Mouse (Mus musculus) embryo, embryonic 11 days (tissue): ENCODE results near the gene Bmp15.

Experiments
- DNase-seq: peaks from one replicate; pipeline ENCODE4 v3.0.0-alpha.2; 2015

Gene Bmp15

DNA sequence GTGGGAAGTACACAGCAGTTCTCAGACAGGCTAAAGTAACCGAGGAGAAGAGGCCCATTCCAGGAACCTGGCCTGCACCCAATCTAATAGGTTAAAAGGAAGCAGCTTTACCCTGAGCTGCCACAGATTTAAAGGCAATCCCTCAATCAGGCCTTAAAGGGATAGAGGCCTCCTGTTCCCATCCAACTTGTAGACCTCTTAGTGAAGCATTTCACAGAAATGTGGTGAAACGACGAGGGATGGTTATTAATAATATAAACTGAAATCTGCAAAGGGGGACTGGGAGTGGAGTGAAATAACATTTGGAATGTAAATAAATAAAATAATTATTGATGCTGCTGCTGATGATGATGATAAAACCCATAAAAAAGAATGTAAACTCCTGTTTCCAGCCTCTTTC lies at the start of gene Bmp15:
Bmp15 (minus strand) TSS at position 101 of the 400 bp plus-strand sequence.
- DNase-seq = no peak

DNA sequence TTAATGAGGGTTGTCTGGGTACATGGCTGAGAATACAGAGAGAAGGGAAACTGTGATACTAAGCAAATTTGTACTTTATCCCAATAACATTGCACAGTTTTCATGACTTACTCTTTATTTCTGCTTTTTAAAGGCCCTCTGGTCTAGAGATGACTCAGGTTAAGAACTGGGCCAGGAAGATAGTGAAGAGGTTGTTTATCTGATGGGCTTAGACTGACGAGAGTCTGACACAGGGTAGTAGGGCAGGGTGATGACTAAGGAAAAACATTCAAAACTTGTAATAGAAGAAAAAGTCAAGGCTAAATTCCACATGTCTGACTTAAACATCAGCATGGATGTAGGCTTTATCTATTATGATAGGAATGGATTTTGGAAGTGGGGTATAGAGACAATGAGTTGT lies 48.3 kb upstream of the Bmp15 start:
- no peak for DNase-seq

DNA sequence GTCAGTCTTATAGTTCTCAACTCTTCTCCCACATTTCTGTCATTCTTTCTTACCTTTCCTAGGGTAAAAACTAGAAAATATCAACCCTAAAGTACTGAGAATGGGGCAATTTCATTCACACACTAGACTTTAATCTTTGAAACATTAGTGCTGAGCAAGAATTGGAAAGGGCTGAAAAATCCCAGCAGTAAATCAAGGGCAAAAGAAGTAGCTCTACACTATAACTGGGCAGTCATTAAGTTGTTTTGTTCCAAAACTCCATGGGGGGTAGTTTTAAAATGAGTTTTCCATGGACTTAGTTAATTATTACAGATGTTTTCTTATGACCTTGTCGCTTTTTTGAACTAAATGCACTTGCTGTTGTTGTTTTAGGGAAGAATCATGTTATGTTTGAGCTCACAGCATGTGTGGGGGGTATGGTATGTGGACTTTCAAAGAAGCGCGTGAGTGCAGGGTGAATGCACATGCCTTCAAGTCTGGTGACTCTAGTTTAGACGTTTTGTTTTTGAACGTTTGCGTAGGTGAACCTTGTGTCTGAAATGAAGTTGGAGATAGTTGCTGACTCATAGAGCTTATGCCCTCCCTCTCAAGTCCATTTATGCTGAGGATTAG lies 37.1 kb upstream of the Bmp15 start:
- no peak for DNase-seq

DNA sequence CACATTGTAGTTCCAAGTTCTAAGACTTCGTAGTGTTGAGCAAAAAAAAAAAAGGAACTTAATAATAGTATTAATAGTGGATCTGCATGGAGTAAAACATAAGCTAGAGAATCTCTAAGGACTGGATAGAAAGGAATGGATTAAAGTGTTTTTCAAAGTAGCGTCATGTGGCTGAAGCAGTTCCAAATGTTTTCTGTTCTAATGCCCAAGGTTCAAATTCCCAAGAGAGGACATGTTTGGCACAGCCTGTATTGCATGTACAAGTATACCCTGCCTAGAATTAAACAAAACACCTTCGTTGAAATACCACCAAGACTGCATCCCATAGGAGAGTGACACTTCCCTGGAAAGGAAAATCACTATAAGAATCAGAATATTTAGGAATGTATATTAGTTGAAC lies 36.4 kb upstream of the Bmp15 start:
- no peak for DNase-seq

DNA sequence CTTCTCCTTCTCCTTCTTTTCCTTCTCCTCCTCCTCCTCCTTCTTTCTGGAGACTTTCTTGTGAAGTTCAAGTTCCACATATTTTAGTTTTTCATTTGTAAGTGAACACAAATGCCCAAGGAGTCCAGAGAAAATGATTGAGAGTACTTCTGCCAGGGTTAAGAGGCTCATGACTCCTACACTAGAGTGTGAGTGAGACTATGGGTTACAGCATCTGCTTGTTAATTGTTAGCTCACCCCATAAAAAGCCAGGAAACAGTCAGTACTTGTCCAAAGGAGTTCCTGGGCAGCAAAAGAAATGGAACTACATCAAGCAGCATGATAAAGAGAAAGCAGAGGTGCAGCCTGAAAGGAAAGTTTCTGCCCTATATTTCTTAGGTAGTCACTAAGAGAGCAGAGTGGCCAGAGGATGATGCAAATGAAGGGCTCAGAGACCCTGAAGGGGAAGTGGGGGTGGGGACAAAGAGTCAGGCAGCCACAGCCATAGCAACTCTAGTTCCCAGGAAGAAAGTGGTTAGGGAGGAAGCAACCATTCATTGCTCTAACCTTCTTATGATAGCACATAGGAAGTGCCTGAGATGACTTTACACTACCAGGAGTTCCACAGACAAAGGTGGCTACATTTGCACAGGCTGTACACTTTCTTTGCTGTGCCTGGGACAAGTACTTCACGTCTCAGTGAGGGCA lies 24.9 kb upstream of the Bmp15 start:
- no peak for DNase-seq

DNA sequence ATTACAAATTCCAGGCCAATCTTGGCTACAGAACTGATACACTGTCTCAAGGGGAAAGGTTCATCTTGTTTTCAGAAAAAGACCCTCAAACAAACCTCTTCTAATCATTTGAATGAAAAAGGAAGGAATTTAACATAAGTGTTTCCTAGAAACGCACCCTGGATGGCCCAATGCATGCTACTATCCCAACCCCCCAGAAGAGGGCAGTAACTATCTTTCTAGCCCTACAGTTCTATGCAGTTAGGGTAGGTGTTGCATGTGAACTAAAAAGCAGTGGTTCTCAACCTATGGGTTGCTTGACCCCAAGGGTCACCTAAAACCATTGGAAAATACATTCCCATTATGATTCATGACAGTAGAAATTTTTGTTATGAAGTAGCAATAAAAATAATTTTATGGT lies 3.5 kb upstream of the Bmp15 start:
- DNase-seq = peak; percentile 22

DNA sequence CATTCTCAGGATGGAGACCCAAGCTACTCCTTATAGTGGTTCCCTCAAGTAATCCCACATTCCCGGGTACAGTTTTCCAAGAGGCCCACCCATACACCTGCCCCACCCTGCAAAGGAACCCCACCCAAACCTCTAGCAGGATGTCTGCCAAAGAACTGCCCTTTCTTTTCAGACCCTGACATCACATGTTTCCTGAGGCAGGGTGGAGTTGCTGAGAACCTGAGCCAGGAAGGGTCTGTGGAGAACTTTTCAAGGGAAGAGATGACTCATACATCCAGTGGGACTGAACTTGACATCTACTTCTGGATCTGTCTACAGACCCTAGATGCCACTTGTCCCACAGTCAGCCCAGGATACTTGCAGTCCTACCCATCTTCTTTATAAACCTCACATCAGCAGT lies 2.8 kb downstream of the Bmp15 start:
- DNase-seq = no peak
